Mouse (Mus musculus): Measurements from ENCODE around the gene Hprt. TPM values are rescaled to one million over a fixed set of nuclear protein-coding genes. Genes with fewer than 3 reads are reported as not detected.

The Hprt gene
- 1.3 and 2.5 TPM in 2 replicates for polyA plus RNA-seq (2012; rRNA removed)

GRCm38 (mm10) chrX:52987905-52988783, at the start of gene Hprt:
TSS of gene Hprt (plus strand) at chrX:52988137.

Other genes starting within 250 kb of the Hprt start
- gene Ccdc160, start 196.9 kb upstream of the Hprt start, polyA plus RNA-seq (2012; rRNA removed): not detected in 2 replicates
- gene Phf6, start 75.9 kb upstream of the Hprt start, polyA plus RNA-seq (2012; rRNA removed): 0.05 and 0.15 TPM in 2 replicates